Mouse (Mus musculus): Measurements from ENCODE around the gene Sema4d.

DNA sequence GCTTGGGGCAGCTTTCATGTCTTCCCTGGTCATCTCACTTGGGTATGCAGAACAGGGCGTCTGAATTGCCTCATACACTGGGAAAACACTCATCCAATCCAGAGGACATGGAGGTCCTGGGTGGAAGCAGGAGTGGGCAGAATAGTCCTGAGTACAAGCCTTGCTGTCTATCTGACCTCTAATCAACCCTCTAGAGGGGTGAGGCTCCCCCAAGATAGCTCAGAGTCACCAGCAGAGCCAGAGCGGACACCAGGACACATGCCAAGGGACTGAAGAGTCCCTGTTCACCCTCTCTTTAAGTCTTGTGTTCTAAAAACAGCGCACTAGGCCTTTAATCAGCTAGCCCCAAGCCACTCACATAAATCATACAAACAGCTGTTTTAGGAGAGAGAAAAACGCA, 95.7 kb downstream of the Sema4d start:
- TF ChIP-seq CTCF (conservative IDR thresholded peaks at IDR 0.05; ENCODE audit: low read length) (no peak), NANOG (IDR thresholded peaks at IDR 0.05; ENCODE audit: borderline replicate concordance, low read length) (no peak), POU5F1 (IDR thresholded peaks at IDR 0.05; ENCODE audit: borderline replicate concordance, low read length) (no peak)

Measured in E14TG2a.4 (cell line).